Mouse (Mus musculus): Measurements from ENCODE around the gene F3.

GRCm38 (mm10) chr3:121714461-121714860 lies 8.9 kb upstream of the F3 start:
- TF ChIP-seq MAX (IDR thresholded peaks at IDR 0.05): no peak
- no peak for TF ChIP-seq USF1 (IDR thresholded peaks at IDR 0.05; ENCODE audit: low read depth)
- no peak for TF ChIP-seq CEBPB (IDR thresholded peaks at IDR 0.05; ENCODE audit: low read depth)
